Comparison of ENCODE assay signal across 8 mouse cellular contexts in genomic region chr8:75315886-75316285, GRCm38 (mm10).
DNase-seq lines count a peak whose midpoint lies in the region; TF ChIP-seq lines count a peak whose summit lies in the region.

No protein-coding gene starts in this region.

- no peaks in the 10 kb centered on the region for H3K27me3 ChIP-seq in hindbrain, embryonic 10.5 days (ENCODE audit: insufficient read depth, poor library complexity, severe bottlenecking)
- no peaks in the 10 kb centered on the region for H3K27me3 ChIP-seq in midbrain, embryonic 10.5 days (ENCODE audit: low read depth, poor library complexity, severe bottlenecking)

- H3K9me3 ChIP-seq in hindbrain, embryonic 10.5 days: no peaks in the 10 kb centered on the region
- no peaks in the 10 kb centered on the region for H3K9me3 ChIP-seq in midbrain, embryonic 10.5 days (replicated peaks)

- TF ChIP-seq CTCF in lung, adult 2 months (IDR thresholded peaks at IDR 0.05; ENCODE audit: insufficient read depth, low read length): peak; percentile 57; the same call in 1 of the 2 replicates

- no peak for TF ChIP-seq POLR2A in lung, adult 2 months (IDR thresholded peaks at IDR 0.05; ENCODE audit: borderline replicate concordance, extremely low read depth, low read depth, low read length)

- DNase-seq in lung, adult 2 months: no peak
- no peak for DNase-seq in lung, postnatal 25 days (ENCODE audit: low spot score)
- peak; percentile 13 for DNase-seq in WW6 (ENCODE audit: low read depth, low spot score)
- DNase-seq in embryo, embryonic 10 days (ENCODE audit: low spot score): peak; percentile 76
- peak; percentile 44 for DNase-seq in hindbrain, embryonic 10.5 days (ENCODE audit: low spot score)
- peak; percentile 43 for DNase-seq in layer of hippocampus, adult 9-11 months
- peak; percentile 47 for DNase-seq in midbrain, embryonic 10.5 days (ENCODE audit: low spot score)
- peak; percentile 23 for DNase-seq in yolk sac, embryonic 10.5 days (ENCODE audit: low spot score)

- H3K27ac ChIP-seq in hindbrain, embryonic 10.5 days: no peak overlapping the region
- no peak overlapping the region for H3K27ac ChIP-seq in midbrain, embryonic 10.5 days (replicated peaks)

- H3K4me3 ChIP-seq in lung, adult 2 months (replicated peaks; ENCODE audit: extremely low read depth, low read depth, low read length): no peak overlapping the region
- H3K4me3 ChIP-seq in hindbrain, embryonic 10.5 days: no peak overlapping the region
- no peak overlapping the region for H3K4me3 ChIP-seq in midbrain, embryonic 10.5 days

- WGBS in lung, adult 2 months: 8% methylated on average over 3 of the region's 3 CpGs
- WGBS in hindbrain, embryonic 10.5 days: 10% methylated on average over 3 of the region's 3 CpGs
- 10% methylated on average over 3 of the region's 3 CpGs for WGBS in midbrain, embryonic 10.5 days

- no peaks in the 10 kb centered on the region for H3K36me3 ChIP-seq in hindbrain, embryonic 10.5 days
- H3K36me3 ChIP-seq in midbrain, embryonic 10.5 days: no peaks in the 10 kb centered on the region

- no peaks in the 10 kb centered on the region for H3K4me1 ChIP-seq in lung, adult 2 months (ENCODE audit: control insufficient read depth, insufficient read depth, low read length)
- no peaks in the 10 kb centered on the region for H3K4me1 ChIP-seq in hindbrain, embryonic 10.5 days (replicated peaks)
- H3K4me1 ChIP-seq in midbrain, embryonic 10.5 days: no peaks in the 10 kb centered on the region

Comparison
In these comparisons a context has a peak if more than half of its experiments do, and no peak if none do; other contexts are left out.
1. DNase-seq: peak in WW6 (single experiment), embryo, embryonic 10 days (single experiment), hindbrain, embryonic 10.5 days (single experiment), layer of hippocampus, adult 9-11 months (single experiment), midbrain, embryonic 10.5 days (single experiment) and yolk sac, embryonic 10.5 days (single experiment); none in lung, adult 2 months (single experiment) and lung, postnatal 25 days (single experiment).